Mouse (Mus musculus): ENCODE results near the gene Cpt1b. TPM values are rescaled to one million over a fixed set of nuclear protein-coding genes. Genes with fewer than 3 reads are reported as not detected.

The Cpt1b gene
- total RNA-seq (2021) = 1 to 10 TPM; 1.3 to 1.6 TPM

DNA sequence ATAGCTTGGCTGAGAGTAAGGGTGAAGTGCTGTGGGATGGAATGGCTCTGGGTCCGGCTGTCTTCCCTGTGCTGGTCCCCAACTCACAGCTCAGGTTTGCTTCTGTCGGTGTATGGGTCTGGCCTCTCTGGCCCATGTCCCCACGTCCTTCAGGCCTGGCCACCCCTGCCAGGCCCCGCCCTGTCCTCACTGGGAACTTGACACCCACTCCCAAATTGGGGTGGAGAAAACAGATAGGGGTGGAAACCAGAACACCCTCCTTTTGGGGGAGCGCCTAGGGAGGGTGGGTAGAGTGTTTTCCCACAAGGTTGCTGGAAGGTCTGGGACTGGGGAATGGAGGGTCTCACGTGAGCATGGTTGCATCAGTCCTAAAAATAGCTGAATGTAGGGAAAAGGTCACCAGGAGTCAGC is at the start of gene Cpt1b:
Gene Cpt1b, minus strand, starts transcription at position 153 of the 411 bp plus-strand sequence.
- DNase-seq (ENCODE audit: low spot score in 2 of 2) = no peak
- intact Hi-C loops (cut with DNase I) = no loop called here

DNA sequence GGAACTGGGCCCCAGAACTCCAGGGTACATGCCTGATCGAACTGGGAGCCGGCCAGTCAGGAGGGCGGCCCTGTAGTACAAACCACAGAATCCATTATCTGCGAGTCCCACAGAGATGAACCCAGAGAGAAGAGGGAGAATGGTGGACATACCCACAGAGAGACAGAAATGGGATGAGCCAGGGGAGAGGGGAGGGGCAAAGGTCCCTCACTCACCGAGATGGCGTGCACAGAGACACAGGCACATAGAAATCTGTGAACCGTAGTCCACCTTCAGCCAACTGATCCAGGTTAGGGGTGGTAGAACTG is 49.6 kb upstream of the Cpt1b start:
- no peak for DNase-seq (ENCODE audit: low spot score in 2 of 2)
- intact Hi-C loops (cut with DNase I) = no loop called here

DNA sequence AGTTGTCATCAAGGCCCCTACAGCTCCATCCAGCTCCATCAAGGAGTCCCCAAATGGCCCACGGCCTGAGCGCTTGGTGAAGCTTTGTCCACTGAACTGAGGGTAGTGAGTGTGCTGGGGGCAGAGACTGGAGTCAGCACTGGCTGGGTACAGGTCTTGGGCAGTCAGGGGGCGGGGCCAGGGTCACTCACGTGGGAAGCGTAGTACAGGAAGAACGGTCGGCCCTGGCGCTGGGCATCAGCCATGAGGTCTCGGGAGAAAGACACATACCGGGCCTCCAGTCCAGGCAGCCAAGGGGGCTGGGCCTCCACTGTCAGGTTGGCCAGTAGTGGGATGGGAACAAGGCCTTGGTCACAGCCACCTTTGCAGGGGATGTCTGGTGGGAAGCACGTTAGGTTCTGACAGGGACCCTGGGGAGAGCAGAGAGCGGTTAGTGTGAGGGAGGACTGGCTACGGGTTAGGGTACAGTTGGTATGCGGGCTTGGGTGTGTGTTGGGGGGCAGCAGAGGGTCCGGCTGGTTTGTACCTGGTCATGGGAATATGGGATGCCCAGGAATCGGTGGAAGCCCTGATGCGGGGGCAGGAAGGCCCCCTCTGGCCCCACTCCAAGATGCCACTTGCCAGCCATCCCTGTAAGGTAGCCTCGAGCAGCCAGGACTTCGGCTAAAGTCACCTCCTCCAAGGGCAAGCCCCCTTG is 49.1 kb upstream of the Cpt1b start:
- no peak for DNase-seq (ENCODE audit: low spot score in 2 of 2)
- intact Hi-C loops (cut with DNase I) = no loop called here

DNA sequence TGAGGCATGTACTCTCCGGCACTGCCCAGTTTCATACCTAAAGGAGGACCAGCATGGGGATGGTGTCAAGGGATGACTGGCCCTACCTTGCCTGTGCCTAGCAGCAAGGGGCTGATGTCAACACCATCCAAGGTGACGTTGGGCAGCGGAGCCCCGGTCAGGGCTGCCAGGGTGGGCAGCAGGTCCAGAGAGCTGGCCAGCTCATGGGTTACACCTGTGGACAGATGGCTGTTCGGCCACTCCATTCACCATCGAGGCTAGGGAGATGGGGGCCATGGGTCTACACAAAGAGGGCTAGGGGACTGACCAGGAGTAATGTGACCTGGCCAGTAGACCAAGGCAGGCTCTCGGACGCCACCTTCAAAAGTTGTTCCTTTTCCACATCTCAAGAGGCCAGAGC is 48.3 kb upstream of the Cpt1b start:
- no peak for DNase-seq (ENCODE audit: low spot score in 2 of 2)
- intact Hi-C loops (cut with DNase I) = no loop called here

DNA sequence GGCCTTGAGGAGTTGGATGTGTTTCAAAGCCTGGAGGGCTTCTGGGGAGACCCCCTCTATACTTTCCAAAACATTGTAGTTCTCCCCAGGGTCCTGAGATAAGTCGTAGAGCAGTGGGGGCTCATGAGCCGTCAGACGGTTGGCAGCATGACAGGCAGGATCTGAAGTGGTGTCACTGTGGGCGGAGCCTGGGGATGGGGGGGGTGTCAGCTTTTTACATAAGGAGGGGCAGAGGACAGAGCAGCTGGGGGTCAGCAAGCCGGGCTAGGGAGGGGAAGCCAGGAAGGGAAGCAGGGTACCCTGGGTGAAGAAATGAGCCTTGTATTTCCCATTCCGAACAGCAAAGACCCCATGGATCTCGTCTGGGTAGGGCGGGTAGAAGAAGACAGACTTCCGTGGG is 47.7 kb upstream of the Cpt1b start:
- intact Hi-C loops (cut with DNase I) = no loop called here
- DNase-seq (ENCODE audit: low spot score in 2 of 2) = no peak

GRCm38 (mm10) chr15:89471476-89471875 is 45.8 kb upstream of the Cpt1b start:
- intact Hi-C loops (cut with DNase I) = no loop called here
- no peak for DNase-seq (ENCODE audit: low spot score in 2 of 2)

DNA sequence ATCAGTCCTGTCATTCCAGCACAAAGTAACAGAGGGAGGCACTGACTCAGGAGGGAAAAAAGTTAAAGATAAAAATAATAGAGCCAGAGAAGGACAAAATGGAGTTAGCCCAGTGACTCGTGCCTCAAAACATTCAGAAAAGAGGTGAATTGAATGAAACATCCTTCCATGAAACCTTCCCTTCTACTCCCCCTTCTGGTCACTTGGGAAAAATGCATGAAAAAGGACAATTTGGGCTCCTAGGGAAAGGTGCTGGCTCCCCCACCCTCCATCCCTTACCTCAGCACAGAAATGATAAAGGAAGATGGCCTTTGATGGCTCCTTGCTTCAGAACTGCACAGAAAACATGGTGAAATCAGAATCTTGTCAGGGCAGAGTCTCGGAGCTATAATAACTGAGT is 42.9 kb upstream of the Cpt1b start:
- intact Hi-C loops (cut with DNase I) = loop anchor here (5.0 kb wide), 1 partner anchor 91 kb away; the partner anchor contains the start of genes Odf3b and Tymp
- peak in 1 of 2 experiments; percentile 46 for DNase-seq (ENCODE audit: low spot score in 2 of 2)

GRCm38 (mm10) chr15:89465052-89465451 is 39.4 kb upstream of the Cpt1b start:
- intact Hi-C loops (cut with DNase I) = loop anchor here (5.0 kb wide), 1 partner anchor 88 kb away; the partner anchor contains the start of genes Odf3b and Tymp
- DNase-seq (ENCODE audit: low spot score in 2 of 2) = no peak

GRCm38 (mm10) chr15:89463334-89464235 is 37.9 kb upstream of the Cpt1b start:
- intact Hi-C loops (cut with DNase I) = no loop called here
- no peak for DNase-seq (ENCODE audit: low spot score in 2 of 2)

GRCm38 (mm10) chr15:89462176-89462575 is 36.5 kb upstream of the Cpt1b start:
- no peak for DNase-seq (ENCODE audit: low spot score in 2 of 2)
- intact Hi-C loops (cut with DNase I) = no loop called here

GRCm38 (mm10) chr15:89461321-89461720 is 35.7 kb upstream of the Cpt1b start:
- intact Hi-C loops (cut with DNase I) = no loop called here
- DNase-seq (ENCODE audit: low spot score in 2 of 2) = no peak

- intact Hi-C loops (cut with DNase I) = no loop called here
- DNase-seq (ENCODE audit: low spot score in 2 of 2) = no peak
Measured at GRCm38 (mm10) chr15:89460298-89460697, 34.6 kb upstream of the Cpt1b start.

GRCm38 (mm10) chr15:89459821-89460220 is 34.2 kb upstream of the Cpt1b start:
- intact Hi-C loops (cut with DNase I) = no loop called here

DNA sequence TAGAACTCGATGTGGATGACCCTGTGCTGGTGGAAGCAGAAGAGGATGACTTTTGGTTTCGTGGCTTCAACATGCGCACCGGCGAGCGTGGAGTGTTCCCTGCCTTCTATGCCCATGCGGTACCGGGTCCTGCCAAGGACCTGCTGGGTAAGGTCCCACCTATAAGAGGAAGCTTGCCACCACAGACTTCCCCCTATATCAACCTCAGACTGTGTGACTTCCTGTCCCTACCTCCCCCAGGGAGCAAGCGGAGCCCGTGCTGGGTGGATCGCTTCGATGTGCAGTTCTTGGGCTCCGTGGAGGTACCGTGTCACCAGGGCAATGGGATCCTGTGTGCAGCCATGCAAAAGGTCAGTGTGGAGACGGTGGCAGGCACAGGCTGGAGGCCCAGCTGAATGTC is 33.3 kb upstream of the Cpt1b start:
- DNase-seq (ENCODE audit: low spot score in 2 of 2) = no peak

More at GRCm38 (mm10) chr15:89459821-89460220, 34.2 kb upstream of the Cpt1b start:
- DNase-seq (ENCODE audit: low spot score in 2 of 2) = no peak

GRCm38 (mm10) chr15:89455642-89456041 is 30.0 kb upstream of the Cpt1b start:
- intact Hi-C loops (cut with DNase I) = no loop called here
- no peak for DNase-seq (ENCODE audit: low spot score in 2 of 2)

More for the DNA sequence above, 33.3 kb upstream of the Cpt1b start:
- intact Hi-C loops (cut with DNase I) = no loop called here

GRCm38 (mm10) chr15:89454857-89455256 is 29.2 kb upstream of the Cpt1b start:
- no peak for DNase-seq (ENCODE audit: low spot score in 2 of 2)
- intact Hi-C loops (cut with DNase I) = no loop called here

DNA sequence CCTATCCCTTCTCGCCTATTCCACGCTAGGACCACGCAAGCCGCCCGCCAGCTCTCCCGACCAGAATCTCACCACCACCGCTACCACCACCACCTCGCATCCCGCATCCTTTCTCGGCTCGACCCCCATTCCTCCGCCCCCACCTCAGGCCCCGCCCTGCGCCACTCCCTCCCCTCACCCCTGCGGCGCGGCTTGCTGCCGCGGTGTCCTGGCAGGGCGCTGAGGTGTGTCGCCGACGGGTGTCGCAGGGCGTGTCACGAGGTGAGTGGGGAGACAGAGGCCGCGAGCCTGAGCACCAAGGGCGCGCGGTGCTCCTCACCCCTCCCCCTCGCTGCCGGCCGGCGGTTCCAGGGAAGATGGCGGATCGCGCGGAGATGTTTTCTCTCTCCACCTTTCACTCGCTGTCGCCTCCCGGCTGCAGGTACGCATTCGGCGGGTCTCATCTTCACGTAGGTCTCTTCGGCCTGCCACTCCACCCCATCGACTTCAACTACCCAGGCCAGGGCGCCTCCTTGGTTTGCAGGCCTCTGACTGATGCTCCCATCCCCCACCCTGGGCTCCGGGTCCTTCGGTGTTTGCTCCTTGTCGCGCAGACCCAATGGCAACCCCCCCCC is 28.3 kb upstream of the Cpt1b start, which contains the start of gene Mapk8ip2:
Gene Mapk8ip2, plus strand, starts transcription at position 49 of the 614 bp plus-strand sequence.
- intact Hi-C loops (cut with DNase I) = no loop called here
- DNase-seq (ENCODE audit: low spot score in 2 of 2) = peak; percentile 72 to 74

GRCm38 (mm10) chr15:89452906-89453864 is 27.5 kb upstream of the Cpt1b start:
- no peak for DNase-seq (ENCODE audit: low spot score in 2 of 2)
- intact Hi-C loops (cut with DNase I) = no loop called here

DNA sequence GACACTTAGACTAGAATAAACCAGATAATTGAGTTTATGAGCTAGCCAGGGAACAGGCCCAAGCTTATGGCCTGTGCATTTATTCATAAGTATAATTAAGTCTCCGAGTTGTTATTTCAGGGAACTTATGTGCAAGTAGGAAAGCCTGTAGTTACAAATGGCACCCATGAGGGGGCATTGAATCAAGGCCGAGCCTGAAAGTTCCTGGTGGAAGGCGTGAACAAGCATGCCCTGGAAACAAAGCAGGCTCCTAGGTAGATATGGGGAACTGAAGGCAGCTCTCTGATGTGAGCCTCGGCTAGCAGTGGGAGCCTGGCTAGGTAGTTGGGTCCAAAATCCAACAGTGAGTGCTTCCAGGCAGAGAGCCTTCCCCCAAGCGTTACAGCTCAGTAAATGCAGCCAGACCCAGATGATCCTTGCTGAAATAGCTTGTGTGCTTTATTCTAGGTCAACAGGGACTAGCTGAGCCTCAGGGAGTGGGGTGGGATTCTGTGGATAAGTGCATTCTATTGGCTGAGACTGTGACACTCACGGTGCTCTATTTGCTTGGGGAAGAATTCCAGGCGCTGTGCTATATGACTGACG is 16.9 kb upstream of the Cpt1b start:
- no peak for DNase-seq (ENCODE audit: low spot score in 2 of 2)
- intact Hi-C loops (cut with DNase I) = no loop called here
